Comparison of ENCODE assay signal across 22 mouse cellular contexts in genomic region chr1:77981528-77981927, GRCm38 (mm10).
DNase-seq lines count a peak whose midpoint lies in the region; ATAC-seq and TF ChIP-seq lines count a peak whose summit lies in the region.
"Had no signal": no experiment of that assay in that cellular context is flagged by ENCODE, and none has a peak within 500 bp of the region (broad histone marks: within the 10 kb centered on the region; RNA-seq: fewer than 3 reads in every experiment).

No protein-coding gene starts in this region.

- no peaks in the 10 kb centered on the region for H3K36me3 ChIP-seq in embryonic facial prominence, embryonic 13.5 days
- no peaks in the 10 kb centered on the region for H3K36me3 ChIP-seq in embryonic facial prominence, embryonic 10.5 days (replicated peaks)
- no peaks in the 10 kb centered on the region for H3K36me3 ChIP-seq in embryonic facial prominence, embryonic 15.5 days
- H3K36me3 ChIP-seq: embryonic facial prominence, embryonic 12.5 days; forebrain, embryonic 10.5 days; liver, embryonic 15.5 days; midbrain, embryonic 12.5 days had no signal

- H3K4me2 ChIP-seq in embryonic facial prominence, embryonic 13.5 days = no peak overlapping the region
- H3K4me2 ChIP-seq in embryonic facial prominence, embryonic 15.5 days (replicated peaks) = no peak overlapping the region
- H3K4me2 ChIP-seq: embryonic facial prominence, embryonic 12.5 days; hindbrain, embryonic 14.5 days; liver, embryonic 15.5 days; midbrain, embryonic 12.5 days had no signal

- peaks cover 14% of the 10 kb centered on the region for H3K4me1 ChIP-seq in embryonic facial prominence, embryonic 13.5 days
- H3K4me1 ChIP-seq in embryonic facial prominence, embryonic 10.5 days = peaks cover 10% of the 10 kb centered on the region; the same call in 1 of the 2 replicates
- 0 out of 2 replicates have a peak, but pooled peaks cover 19% of the 10 kb centered on the region for H3K4me1 ChIP-seq in embryonic facial prominence, embryonic 15.5 days
- no peaks in the 10 kb centered on the region for H3K4me1 ChIP-seq in lung, adult 2 months (ENCODE audit: control insufficient read depth, insufficient read depth, low read length)
- H3K4me1 ChIP-seq: forebrain, embryonic 10.5 days; liver, embryonic 15.5 days; midbrain, embryonic 12.5 days had no signal

- no peaks in the 10 kb centered on the region for H3K9me3 ChIP-seq in embryonic facial prominence, embryonic 13.5 days
- H3K9me3 ChIP-seq in embryonic facial prominence, embryonic 10.5 days = no peaks in the 10 kb centered on the region
- H3K9me3 ChIP-seq in embryonic facial prominence, embryonic 15.5 days (replicated peaks) = no peaks in the 10 kb centered on the region
- H3K9me3 ChIP-seq: embryonic facial prominence, embryonic 12.5 days; forebrain, embryonic 10.5 days; liver, embryonic 15.5 days; midbrain, embryonic 12.5 days had no signal

- H3K27ac ChIP-seq in embryonic facial prominence, embryonic 13.5 days = no peak overlapping the region
- no peak overlapping the region for H3K27ac ChIP-seq in embryonic facial prominence, embryonic 10.5 days (replicated peaks)
- H3K27ac ChIP-seq in embryonic facial prominence, embryonic 15.5 days (replicated peaks) = no peak overlapping the region
- H3K27ac ChIP-seq: embryonic facial prominence, embryonic 12.5 days; forebrain, embryonic 10.5 days; hindbrain, embryonic 14.5 days; liver, embryonic 15.5 days; midbrain, embryonic 12.5 days had no signal

- 51% methylated on average over 4 of the region's 4 CpGs for WGBS in embryonic facial prominence, embryonic 13.5 days
- WGBS in embryonic facial prominence, embryonic 10.5 days = 68% methylated on average over 4 of the region's 4 CpGs
- 50% methylated on average over 4 of the region's 4 CpGs for WGBS in embryonic facial prominence, embryonic 15.5 days
- 53% methylated on average over 4 of the region's 4 CpGs for WGBS in lung, adult 2 months

- H3K4me3 ChIP-seq in embryonic facial prominence, embryonic 13.5 days = no peak overlapping the region
- H3K4me3 ChIP-seq in embryonic facial prominence, embryonic 10.5 days = no peak overlapping the region
- H3K4me3 ChIP-seq in embryonic facial prominence, embryonic 15.5 days (replicated peaks) = no peak overlapping the region
- H3K4me3 ChIP-seq in lung, adult 2 months (replicated peaks; ENCODE audit: extremely low read depth, low read depth, low read length) = no peak overlapping the region
- H3K4me3 ChIP-seq: embryonic facial prominence, embryonic 12.5 days; forebrain, embryonic 10.5 days; liver, embryonic 15.5 days; midbrain, embryonic 12.5 days had no signal

- no peak for TF ChIP-seq POLR2A in lung, adult 2 months (IDR thresholded peaks at IDR 0.05; ENCODE audit: borderline replicate concordance, extremely low read depth, low read depth, low read length)

- 0 out of 2 replicates have a peak, but pooled peaks have one; percentile 3 for ATAC-seq in embryonic facial prominence, embryonic 13.5 days (ENCODE audit: insufficient number of reproducible peaks, insufficient read depth, low FRiP score, low TSS enrichment, low read depth)
- 0 out of 2 replicates have a peak, but pooled peaks have one; percentile 34 for ATAC-seq in embryonic facial prominence, embryonic 15.5 days (ENCODE audit: insufficient number of reproducible peaks, low FRiP score, low TSS enrichment, low read depth)
- ATAC-seq: CD4-positive, CD25-positive, alpha-beta regulatory T cell, adult 4 months; forebrain, postnatal 0 days; inflammation-experienced regulatory T-cells, adult 6 months had no signal

- TF ChIP-seq CTCF in lung, adult 2 months (IDR thresholded peaks at IDR 0.05; ENCODE audit: insufficient read depth, low read length) = no peak

- no peak for DNase-seq in embryonic facial prominence, embryonic 10.5 days (ENCODE audit: low spot score)
- peak; percentile 46 for DNase-seq in lung, adult 2 months
- DNase-seq in lung, postnatal 14 days = peak; percentile 49
- DNase-seq in heart, postnatal 4 days = no peak
- no peak for DNase-seq in kidney, postnatal 25 days
- no peak for DNase-seq in adrenal gland, adult (ENCODE audit: inconsistent age in 2 of 2, low spot score in 1 of 2)
- DNase-seq: cerebellum, adult 2 months; cerebellum, postnatal 36 days; forebrain, postnatal 0 days; gastrocnemius, postnatal 36 days; kidney, adult 18-20 months; layer of hippocampus, adult 9-11 months; liver had no signal

- 0 out of 2 replicates have a peak, but pooled peaks cover 5% of the 10 kb centered on the region for H3K27me3 ChIP-seq in embryonic facial prominence, embryonic 13.5 days
- peaks cover 41% of the 10 kb centered on the region for H3K27me3 ChIP-seq in embryonic facial prominence, embryonic 10.5 days (replicated peaks; ENCODE audit: low read depth, poor library complexity, severe bottlenecking)
- no peaks in the 10 kb centered on the region; the same call in 1 of the 2 replicates for H3K27me3 ChIP-seq in embryonic facial prominence, embryonic 15.5 days
- H3K27me3 ChIP-seq: liver, embryonic 15.5 days had no signal

- H3K9ac ChIP-seq in embryonic facial prominence, embryonic 13.5 days = no peak overlapping the region
- H3K9ac ChIP-seq in embryonic facial prominence, embryonic 15.5 days = no peak overlapping the region
- H3K9ac ChIP-seq: embryonic facial prominence, embryonic 12.5 days; forebrain, postnatal 0 days; hindbrain, embryonic 14.5 days; liver, embryonic 15.5 days; midbrain, embryonic 12.5 days had no signal

Comparison
In these comparisons a context has a peak if more than half of its experiments do, and no peak if none do; other contexts are left out.
1. DNase-seq: peak in lung, adult 2 months (single experiment) and lung, postnatal 14 days (single experiment); none in embryonic facial prominence, embryonic 10.5 days (single experiment), heart, postnatal 4 days (single experiment), kidney, postnatal 25 days (0 of 2) and adrenal gland, adult (0 of 2).